Mouse (Mus musculus): ENCODE data around the gene Olfr1161.

DNA sequence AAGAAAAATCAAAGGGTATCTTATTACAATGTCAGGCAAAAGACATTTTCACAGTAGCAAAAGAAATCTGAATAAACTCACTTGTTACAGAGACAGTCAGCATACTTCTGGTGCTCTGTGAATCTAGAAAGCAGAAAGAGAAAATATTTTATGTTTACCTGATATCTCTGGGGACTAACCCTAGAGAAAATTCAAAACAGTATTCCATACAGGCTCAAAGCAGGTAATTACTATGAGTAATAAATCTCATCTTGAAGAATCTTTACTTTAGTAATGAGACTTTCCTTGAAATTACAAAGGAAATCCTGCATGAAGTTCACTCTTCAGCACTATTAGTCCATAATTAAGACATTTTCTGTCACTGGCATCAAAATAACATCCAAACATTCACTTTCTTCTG lies 49.2 kb downstream of the Olfr1161 start, which contains the start of gene Olfr1163:
- TF ChIP-seq CTCF (IDR thresholded peaks at IDR 0.05; ENCODE audit: borderline replicate concordance, insufficient read depth, low read length) (no peak), POLR2A (IDR thresholded peaks at IDR 0.05; ENCODE audit: low read depth, low read length) (no peak)
